Mouse (Mus musculus): ENCODE measurements around the gene Pfdn6.

GRCm38 (mm10) chr17:33977861-33978557, 37.9 kb upstream of the Pfdn6 start:
- no peak for TF ChIP-seq CTCF (IDR thresholded peaks at IDR 0.05; ENCODE audit: low read depth, low read length)
- TF ChIP-seq POLR2A (IDR thresholded peaks at IDR 0.05; ENCODE audit: borderline replicate concordance, low read depth, low read length) = no peak
